Mouse (Mus musculus) stomach, embryonic 15.5 days (tissue): ENCODE data around the gene Alx3. TPM values are rescaled to one million over a fixed set of nuclear protein-coding genes. Genes with fewer than 3 reads are reported as not detected.
A peak's percentile ranks its signal among the peaks of the same experiment; 100 is the strongest.

ENCODE experiments used
- ATAC-seq: fragments of 200-750 bp; cut with Nextera tagmentation; 2 replicates; pipeline ENCODE4 v1.8.0; 2017; ENCODE audit warnings: low read depth, moderate number of reproducible peaks, moderate TSS enrichment; ENCODE audit not compliant: insufficient read depth, low FRiP score
- H3K27ac ChIP-seq: fragments of 300-500 bp; sonication (generic); 2 replicates; pipeline ENCODE4 v1.5.1; 2015; ENCODE audit warnings: mild to moderate bottlenecking, inconsistent platforms
- H3K27me3 ChIP-seq: fragments of 300-500 bp; sonication (generic); replicated peaks from 2 replicates; pipeline ENCODE4 v1.6.1; 2015; ENCODE audit warnings: inconsistent platforms
- H3K36me3 ChIP-seq: fragments of 300-500 bp; sonication (generic); 2 replicates; pipeline ENCODE4 v1.6.1; 2015; ENCODE audit warnings: inconsistent platforms
- H3K4me1 ChIP-seq: fragments of 300-500 bp; sonication (generic); 2 replicates; pipeline ENCODE4 v1.6.1; 2015; ENCODE audit warnings: inconsistent platforms
- H3K4me2 ChIP-seq: fragments of 300-500 bp; sonication (generic); 2 replicates; pipeline ENCODE4 v1.6.1; 2015; ENCODE audit warnings: mild to moderate bottlenecking, inconsistent platforms
- H3K4me3 ChIP-seq: fragments of 300-500 bp; sonication (generic); replicated peaks from 2 replicates; pipeline ENCODE4 v1.5.1; 2015; ENCODE audit warnings: inconsistent platforms
- H3K9ac ChIP-seq: fragments of 300-500 bp; sonication (generic); 2 replicates; pipeline ENCODE4 v1.6.1; 2015; ENCODE audit warnings: inconsistent platforms
- H3K9me3 ChIP-seq: fragments of 300-500 bp; sonication (generic); 2 replicates; pipeline ENCODE4 v1.6.1; 2016; ENCODE audit warnings: inconsistent platforms
- WGBS: fragments of 180-500 bp; shearing (Covaris S2); methylation state at CpG from one replicate; pipeline ENCODE4 v1.1.7; 2015; 5-methylcytosine and 5-hydroxymethylcytosine counted together
- polyA plus RNA-seq: library from polyadenylated mRNA; unstranded; fragments of >200 nt; fragmentation: Nextera tagmentation; extraction: Ambion mirVana; gene quantifications from 2 replicates; pipeline ENCODE4 v1.2.1, GENCODE M21; 2015

The Alx3 gene
- not detected in 2 replicates for polyA plus RNA-seq

DNA sequence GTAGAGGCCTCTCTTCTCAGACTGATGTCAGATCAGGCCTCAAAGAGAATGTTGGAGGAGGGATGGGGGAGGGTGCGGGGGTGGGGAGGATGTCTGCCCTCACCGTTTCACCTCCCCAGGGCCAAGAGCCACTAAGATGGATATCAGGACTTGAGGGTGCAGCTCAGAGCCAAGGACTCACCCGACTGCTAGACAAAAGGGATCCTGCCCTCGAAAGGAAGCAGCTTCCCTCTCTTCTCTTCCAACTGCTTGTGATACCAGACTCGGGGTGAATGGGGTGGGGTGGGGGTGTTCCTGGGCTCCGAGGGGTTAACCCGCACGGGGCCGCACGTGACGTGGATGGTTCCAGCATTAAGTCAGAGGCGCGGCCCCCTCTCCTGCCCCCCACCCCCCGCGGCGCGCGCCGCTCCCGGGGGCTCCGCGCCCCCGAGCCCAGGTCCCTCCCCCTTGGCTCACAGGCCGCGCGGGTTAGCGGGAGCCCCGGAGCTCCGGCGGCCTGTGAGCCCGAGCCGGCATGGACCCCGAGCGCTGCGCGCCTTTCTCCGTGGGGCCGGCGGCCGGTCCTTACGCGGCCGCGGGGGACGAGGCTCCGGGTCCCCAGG is at the start of gene Alx3:
Gene Alx3, plus strand, starts transcription at position 370 of the 602 bp plus-strand sequence.
- H3K4me3 ChIP-seq, result peak within 1 kb of the TSS; percentile 36
- H3K36me3 ChIP-seq, result no peaks in the 10 kb centered on the region
- no peaks in the 10 kb centered on the region for H3K9me3 ChIP-seq
- ATAC-seq, result no peak
- H3K9ac ChIP-seq, result no peak within 1 kb of the TSS
- H3K27ac ChIP-seq, result no peak within 1 kb of the TSS
- peaks cover 90% of the 10 kb centered on the region for H3K27me3 ChIP-seq
- H3K4me2 ChIP-seq, result peak within 1 kb of the TSS; percentile 69
- WGBS, result 2% methylated on average over 37 of the region's 46 CpGs
- H3K4me1 ChIP-seq, result peaks cover 19% of the 10 kb centered on the region

DNA sequence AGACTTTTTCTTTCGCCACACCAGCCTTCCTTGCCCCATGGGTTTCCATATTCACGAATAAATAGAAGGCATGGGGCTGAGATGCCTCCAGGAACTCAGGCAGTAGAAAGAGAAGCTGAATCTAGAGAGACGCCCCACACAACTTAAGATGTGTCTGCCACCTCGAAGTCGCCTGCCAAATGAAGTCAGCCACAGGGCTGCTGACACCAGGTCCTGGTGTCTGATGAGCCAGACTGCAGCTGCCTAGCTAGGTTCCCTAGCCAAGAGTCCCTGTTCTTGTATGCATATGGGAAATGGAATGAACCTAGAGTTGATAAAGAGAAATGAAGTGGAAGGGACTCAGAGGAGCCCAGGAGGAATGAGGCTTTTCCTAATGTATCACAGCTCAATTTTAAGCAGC is 49.6 kb upstream of the Alx3 start:
- no peak for ATAC-seq
- Histone ChIP-seq H3K4me2 (no peak overlapping the region), H3K9ac (no peak overlapping the region), H3K36me3 (no peaks in the 10 kb centered on the region), H3K27me3 (no peaks in the 10 kb centered on the region), H3K27ac (no peak overlapping the region), H3K4me3 (no peak overlapping the region), H3K4me1 (no peaks in the 10 kb centered on the region), H3K9me3 (no peaks in the 10 kb centered on the region)
- WGBS, result 63% methylated on average over 5 of the region's 5 CpGs

DNA sequence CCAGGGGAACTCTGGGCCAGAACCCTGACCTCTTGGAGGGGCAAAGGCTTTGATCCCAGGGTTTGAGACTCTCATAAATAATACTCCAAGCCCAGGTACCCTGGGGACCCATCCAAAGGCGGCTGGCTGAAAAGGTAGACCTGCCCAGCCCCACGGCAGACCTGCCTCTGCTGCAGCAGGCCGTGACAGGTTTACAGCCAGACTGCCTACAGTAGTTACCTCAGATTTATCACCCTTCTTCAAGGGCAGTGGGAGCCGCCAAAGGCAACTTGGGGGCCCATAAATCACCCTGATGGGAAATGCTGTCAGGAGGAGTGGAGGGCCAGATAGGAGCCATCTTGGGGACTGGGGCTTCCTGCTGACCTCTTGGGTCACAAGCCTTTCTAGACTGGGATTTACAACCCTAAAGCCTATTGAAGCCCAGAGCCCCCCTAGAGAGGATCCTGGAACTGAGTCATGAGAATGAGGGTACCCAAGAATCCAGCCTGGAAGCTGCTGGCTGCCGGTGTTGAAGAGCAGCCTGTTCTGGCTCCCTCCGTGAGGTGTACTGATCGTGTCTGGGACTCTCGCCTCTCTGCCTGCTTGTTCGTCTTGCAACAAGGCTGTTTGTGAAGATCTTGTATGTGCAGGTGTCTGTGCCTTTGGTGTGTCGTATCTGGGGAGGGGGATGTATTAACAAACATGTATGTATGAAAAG is 49.0 kb upstream of the Alx3 start:
- H3K36me3 ChIP-seq, result no peaks in the 10 kb centered on the region
- no peaks in the 10 kb centered on the region for H3K27me3 ChIP-seq
- no peak overlapping the region for H3K9ac ChIP-seq
- WGBS, result 48% methylated on average over 10 of the region's 10 CpGs
- no peaks in the 10 kb centered on the region for H3K4me1 ChIP-seq
- H3K4me3 ChIP-seq, result no peak overlapping the region
- ATAC-seq, result 0 out of 2 replicates have a peak, but pooled peaks have one; percentile 14
- no peak overlapping the region for H3K4me2 ChIP-seq
- H3K27ac ChIP-seq, result no peak overlapping the region
- H3K9me3 ChIP-seq, result no peaks in the 10 kb centered on the region

DNA sequence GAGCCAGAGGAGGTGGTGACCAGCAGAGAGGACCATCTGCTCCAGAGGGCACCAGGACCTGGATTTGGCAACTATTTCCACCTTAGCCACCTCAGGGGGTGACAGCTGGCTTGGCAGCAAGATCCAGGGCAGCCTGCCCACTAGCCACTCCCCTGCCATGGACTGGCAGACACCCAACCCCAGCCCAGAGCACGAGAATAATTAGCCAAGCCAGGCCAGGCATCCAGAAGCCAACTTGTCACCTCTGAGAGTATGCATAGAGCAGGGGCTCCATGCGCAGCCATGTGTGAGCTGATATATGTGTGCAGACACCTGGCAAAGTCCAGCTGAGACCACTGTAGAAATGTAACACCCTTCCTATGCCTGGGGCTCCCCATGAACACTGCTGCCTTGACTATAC is 47.9 kb upstream of the Alx3 start:
- no peaks in the 10 kb centered on the region for H3K9me3 ChIP-seq
- no peak overlapping the region for H3K4me3 ChIP-seq
- H3K9ac ChIP-seq, result no peak overlapping the region
- no peaks in the 10 kb centered on the region for H3K27me3 ChIP-seq
- no peaks in the 10 kb centered on the region for H3K4me1 ChIP-seq
- no peak; the same call in 1 of the 2 replicates for ATAC-seq
- H3K36me3 ChIP-seq, result no peaks in the 10 kb centered on the region
- H3K4me2 ChIP-seq, result no peak overlapping the region
- no peak overlapping the region for H3K27ac ChIP-seq
- WGBS, result 60% methylated on average over 2 of the region's 2 CpGs

DNA sequence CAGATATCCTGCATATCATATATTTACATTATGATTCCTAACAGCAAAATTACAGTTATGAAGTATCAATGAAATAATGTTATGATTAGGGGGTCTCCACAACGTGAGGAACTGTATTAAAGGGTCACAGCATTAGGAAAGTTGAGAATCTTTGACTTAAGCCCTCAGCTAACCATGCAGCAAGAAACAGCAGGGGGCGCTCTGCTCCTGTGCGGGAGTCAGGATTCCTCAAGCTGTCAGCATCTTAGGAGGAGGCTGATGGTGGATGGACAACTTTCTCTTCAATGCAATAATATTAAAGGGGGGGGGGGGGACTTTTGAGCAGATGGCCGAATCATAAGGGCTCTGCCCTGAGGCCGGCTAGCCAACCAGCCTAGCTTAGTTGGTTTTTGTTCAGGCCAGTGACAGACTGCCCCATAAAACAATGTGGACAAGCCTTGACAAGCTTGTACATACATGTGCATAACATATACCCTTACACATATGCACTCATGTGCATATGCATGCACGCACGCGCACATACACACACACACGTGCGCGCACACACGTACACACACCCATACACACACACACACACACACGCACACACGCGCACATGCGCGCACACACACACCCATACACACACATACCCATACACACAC is 44.3 kb upstream of the Alx3 start:
- ATAC-seq, result no peak
- WGBS, result 74% methylated on average over 17 of the region's 17 CpGs

DNA sequence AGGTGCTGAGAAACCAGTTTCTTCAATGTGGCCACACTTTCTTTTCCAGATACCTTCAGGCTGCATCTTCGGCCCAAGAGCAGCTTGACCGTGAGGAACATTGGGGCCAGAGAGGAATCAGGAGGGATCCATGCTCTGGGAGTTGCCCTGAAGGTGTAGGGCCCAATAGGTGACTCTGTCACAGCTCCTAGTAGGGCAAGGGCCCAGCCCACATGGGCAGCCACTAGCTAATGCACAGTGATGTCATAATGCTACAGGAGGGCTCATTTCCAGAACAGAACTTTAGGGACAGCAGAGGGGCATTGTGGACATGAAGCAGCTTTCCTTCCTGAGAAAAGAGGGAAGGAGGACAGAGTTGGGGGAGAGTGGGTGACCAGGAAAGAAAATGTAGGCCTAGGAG is 40.0 kb upstream of the Alx3 start, which contains the start of gene Ubl4b:
Gene Ubl4b, minus strand, starts transcription at position 232 of the 400 bp plus-strand sequence.
- Histone ChIP-seq H3K9me3 (no peaks in the 10 kb centered on the region), H3K9ac (no peak within 1 kb of the TSS), H3K27ac (no peak within 1 kb of the TSS), H3K36me3 (no peaks in the 10 kb centered on the region), H3K4me2 (no peak within 1 kb of the TSS), H3K4me1 (no peaks in the 10 kb centered on the region), H3K27me3 (no peaks in the 10 kb centered on the region), H3K4me3 (no peak within 1 kb of the TSS)
- no peak for ATAC-seq
- 86% methylated on average over 2 of the region's 2 CpGs for WGBS

More for the DNA sequence above, 44.3 kb upstream of the Alx3 start:
- no peak overlapping the region for H3K27ac ChIP-seq
- H3K9me3 ChIP-seq, result no peaks in the 10 kb centered on the region
- no peaks in the 10 kb centered on the region for H3K4me1 ChIP-seq
- H3K4me3 ChIP-seq, result no peak overlapping the region
- H3K36me3 ChIP-seq, result no peaks in the 10 kb centered on the region
- no peaks in the 10 kb centered on the region for H3K27me3 ChIP-seq
- no peak overlapping the region for H3K9ac ChIP-seq
- no peak overlapping the region for H3K4me2 ChIP-seq

DNA sequence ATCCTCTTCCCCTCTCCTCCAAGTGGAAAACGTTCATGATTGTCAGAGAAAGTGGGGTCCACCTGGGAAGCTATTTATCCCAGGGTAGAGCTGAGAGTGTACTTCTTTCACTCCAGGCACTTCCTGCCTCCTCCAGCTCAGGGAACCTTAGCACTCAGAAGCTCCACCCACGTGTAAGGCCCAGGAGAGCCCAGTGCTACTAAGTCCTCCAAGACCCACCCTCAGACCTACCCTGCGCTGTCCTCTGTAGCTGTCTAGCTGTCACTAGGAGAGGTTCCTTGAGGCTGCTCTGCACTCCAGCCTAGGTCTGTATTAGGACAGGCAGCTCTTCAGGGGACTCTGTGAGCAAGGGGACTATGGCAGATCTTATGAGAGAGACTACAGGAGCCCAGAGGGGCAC is 36.1 kb upstream of the Alx3 start:
- WGBS, result 35% methylated on average over 3 of the region's 3 CpGs
- Histone ChIP-seq H3K9ac (no peak overlapping the region), H3K9me3 (no peaks in the 10 kb centered on the region), H3K4me2 (no peak overlapping the region), H3K36me3 (no peaks in the 10 kb centered on the region), H3K27me3 (no peaks in the 10 kb centered on the region), H3K4me1 (no peaks in the 10 kb centered on the region), H3K4me3 (no peak overlapping the region), H3K27ac (no peak overlapping the region)
- ATAC-seq, result peak; percentile 25; the same call in 1 of the 2 replicates

DNA sequence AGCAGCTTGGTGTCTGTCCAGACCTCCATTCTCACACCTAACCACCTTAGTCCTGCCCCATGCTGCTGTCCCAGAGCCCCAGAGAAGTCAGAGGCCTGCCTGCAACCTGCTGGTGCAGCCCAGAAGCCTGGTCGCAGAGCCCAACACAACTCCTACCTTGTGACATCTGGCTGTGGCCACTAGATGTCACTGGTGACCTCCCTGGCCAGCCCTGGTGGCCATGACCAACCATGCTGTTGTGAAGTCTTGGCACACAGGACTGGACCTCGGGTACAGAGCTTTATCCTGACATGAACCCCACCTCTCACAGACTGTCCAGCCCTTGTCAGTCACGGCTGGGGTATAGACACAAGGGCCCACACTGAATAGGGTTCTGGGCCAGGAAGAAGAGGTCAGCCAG is 35.6 kb upstream of the Alx3 start:
- ATAC-seq, result peak; percentile 69; the same call in 1 of the 2 replicates
- Histone ChIP-seq H3K36me3 (no peaks in the 10 kb centered on the region), H3K27me3 (no peaks in the 10 kb centered on the region), H3K4me1 (no peaks in the 10 kb centered on the region), H3K9ac (no peak overlapping the region), H3K9me3 (no peaks in the 10 kb centered on the region), H3K27ac (no peak overlapping the region), H3K4me3 (no peak overlapping the region), H3K4me2 (no peak overlapping the region)
- 13% methylated on average over 3 of the region's 3 CpGs for WGBS

DNA sequence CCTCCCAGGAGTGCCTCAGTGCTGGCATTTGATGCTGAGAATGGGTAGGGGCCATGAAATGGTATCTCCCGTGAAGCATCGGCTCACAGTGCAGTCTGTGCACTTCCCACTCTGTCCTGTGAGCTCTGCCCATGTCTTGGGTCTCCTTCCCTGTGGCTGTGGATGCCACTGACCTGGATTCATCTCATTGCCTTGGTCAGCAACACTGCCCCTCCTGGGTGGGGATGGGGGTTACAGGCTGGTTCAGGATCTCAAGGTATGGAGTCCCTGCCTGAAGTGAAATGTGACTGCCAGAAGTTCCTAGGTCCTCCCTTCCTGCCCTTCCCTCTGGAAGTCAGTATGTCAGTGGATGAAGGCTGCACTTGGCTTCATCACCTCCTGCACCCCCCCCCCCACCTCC is 32.7 kb upstream of the Alx3 start:
- Histone ChIP-seq H3K4me3 (no peak overlapping the region), H3K4me2 (no peak overlapping the region), H3K27ac (no peak overlapping the region), H3K27me3 (no peaks in the 10 kb centered on the region; the same call in 1 of the 2 replicates), H3K9me3 (no peaks in the 10 kb centered on the region), H3K9ac (no peak overlapping the region), H3K36me3 (no peaks in the 10 kb centered on the region), H3K4me1 (no peaks in the 10 kb centered on the region)
- ATAC-seq, result no peak
- WGBS, result 84% methylated on average over 2 of the region's 2 CpGs

DNA sequence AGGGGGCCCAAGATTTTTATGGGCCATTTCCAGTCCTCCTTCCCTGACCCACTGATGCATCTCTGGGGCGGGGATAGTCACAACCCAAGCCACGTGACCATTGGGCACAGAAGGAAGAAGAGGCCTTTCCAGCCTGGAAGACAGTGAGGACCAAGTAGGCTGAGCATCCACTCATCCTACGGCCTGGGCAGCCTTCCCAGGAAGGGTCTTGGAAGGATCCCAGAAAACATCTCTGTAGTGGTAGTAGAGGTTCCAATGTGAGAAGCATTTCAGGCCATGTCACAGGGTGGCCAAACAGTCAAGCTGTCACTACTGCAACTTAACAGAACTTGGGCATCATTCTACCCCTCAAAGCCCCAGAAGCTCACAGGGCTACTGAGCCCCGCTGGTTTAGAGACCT is 32.2 kb upstream of the Alx3 start:
- H3K4me1 ChIP-seq, result no peaks in the 10 kb centered on the region
- H3K27ac ChIP-seq, result no peak overlapping the region
- no peaks in the 10 kb centered on the region for H3K9me3 ChIP-seq
- 86% methylated on average over 4 of the region's 4 CpGs for WGBS
- no peak for ATAC-seq
- H3K4me3 ChIP-seq, result no peak overlapping the region
- no peaks in the 10 kb centered on the region; the same call in 1 of the 2 replicates for H3K27me3 ChIP-seq
- H3K4me2 ChIP-seq, result no peak overlapping the region
- no peak overlapping the region for H3K9ac ChIP-seq
- H3K36me3 ChIP-seq, result no peaks in the 10 kb centered on the region

DNA sequence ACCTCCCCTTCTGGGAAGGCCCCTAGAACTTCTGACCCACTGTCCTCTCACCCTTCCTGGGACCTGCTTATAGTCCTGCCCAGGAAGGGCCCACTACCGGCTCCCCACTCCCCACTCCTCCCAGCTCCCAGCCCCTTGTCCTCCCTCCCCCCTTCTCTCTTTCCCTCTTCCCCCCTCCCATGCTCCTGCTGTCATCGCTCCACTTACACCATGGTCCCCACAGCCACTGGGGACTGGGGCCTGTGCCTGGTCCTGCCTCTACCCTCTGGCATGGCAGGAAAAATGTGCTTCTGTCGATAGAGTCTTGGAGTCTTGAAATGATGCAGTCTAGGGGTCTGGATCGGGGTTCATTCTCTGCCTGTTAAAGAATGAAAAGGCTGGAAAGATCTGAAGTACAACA is 31.0 kb upstream of the Alx3 start:
- Histone ChIP-seq H3K36me3 (no peaks in the 10 kb centered on the region), H3K4me3 (no peak overlapping the region), H3K9ac (no peak overlapping the region), H3K27ac (no peak overlapping the region), H3K4me1 (no peaks in the 10 kb centered on the region), H3K4me2 (no peak overlapping the region), H3K27me3 (no peaks in the 10 kb centered on the region; the same call in 1 of the 2 replicates), H3K9me3 (no peaks in the 10 kb centered on the region)
- WGBS, result 43% methylated on average over 4 of the region's 4 CpGs
- ATAC-seq, result no peak

DNA sequence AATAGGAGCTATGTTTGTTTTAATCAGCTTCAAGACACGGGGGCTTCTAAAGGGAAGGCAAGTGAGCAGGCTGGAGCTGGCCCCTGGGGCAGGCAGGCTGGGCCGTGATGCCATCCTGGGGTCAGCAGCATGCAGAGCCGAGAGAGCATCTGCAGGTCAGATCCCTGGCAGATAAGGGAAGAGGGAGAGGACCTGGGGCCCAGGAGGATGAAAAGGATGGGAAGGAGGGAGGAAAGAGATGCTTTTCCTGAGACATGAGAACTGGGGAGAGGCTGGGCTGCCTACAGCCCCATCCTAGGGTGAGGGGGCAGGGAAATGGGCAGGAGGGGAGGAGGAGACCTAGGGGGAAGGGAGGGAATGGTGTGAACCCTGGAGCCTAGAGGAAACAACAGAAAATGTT is 29.5 kb upstream of the Alx3 start:
- no peak overlapping the region for H3K4me2 ChIP-seq
- H3K36me3 ChIP-seq, result no peaks in the 10 kb centered on the region
- no peaks in the 10 kb centered on the region for H3K9me3 ChIP-seq
- H3K4me1 ChIP-seq, result no peaks in the 10 kb centered on the region
- 19% methylated on average over 3 of the region's 3 CpGs for WGBS
- ATAC-seq, result no peak
- no peaks in the 10 kb centered on the region; the same call in 1 of the 2 replicates for H3K27me3 ChIP-seq
- no peak overlapping the region for H3K9ac ChIP-seq
- H3K27ac ChIP-seq, result no peak overlapping the region
- no peak overlapping the region for H3K4me3 ChIP-seq
